Mouse (Mus musculus): ENCODE measurements around the gene Park7. TPM values are rescaled to one million over a fixed set of nuclear protein-coding genes. Genes with fewer than 3 reads are reported as not detected.

The Park7 gene
- polyA plus RNA-seq, 1 experiment: 312 TPM

DNA sequence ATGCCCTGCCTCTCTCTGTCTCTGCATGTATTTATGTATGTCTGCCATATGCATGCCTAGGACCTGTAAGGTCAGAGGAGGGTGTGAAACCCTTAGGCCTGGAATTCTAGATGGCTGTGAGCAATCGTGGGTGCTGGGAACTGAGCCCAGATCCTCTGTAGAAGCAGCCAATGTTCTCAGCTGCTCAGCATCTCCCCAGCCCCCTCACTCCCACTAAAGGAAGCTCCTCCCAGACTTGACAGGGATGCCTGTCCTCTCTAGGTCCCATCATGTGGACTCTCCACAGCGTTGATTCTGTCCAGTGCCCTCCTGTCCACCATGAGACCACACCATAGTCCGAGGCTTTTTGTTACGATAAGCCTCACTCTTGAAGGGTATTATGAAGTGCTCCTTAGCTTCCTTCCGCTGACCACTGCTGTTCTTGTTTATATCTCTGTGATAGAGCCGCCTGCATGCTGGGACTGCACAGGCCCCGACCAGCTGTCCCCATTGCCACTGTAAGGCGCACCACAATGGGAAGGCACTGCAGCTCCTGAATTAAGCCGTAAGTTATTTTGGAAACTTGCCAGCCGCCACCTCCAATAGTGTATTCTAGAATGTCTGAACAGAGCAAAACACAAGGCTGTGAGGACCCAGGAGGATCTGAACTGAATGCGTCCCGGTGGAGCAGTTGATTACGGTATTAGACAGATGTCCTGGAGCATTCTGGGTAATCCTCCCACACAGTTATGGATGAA, 42.3 kb upstream of the Park7 start:
- TF ChIP-seq MYOD1 (IDR thresholded peaks at IDR 0.05; ENCODE audit: control insufficient read depth in 1 of 3, insufficient read length in 2 of 3, low read depth in 2 of 3) (peak in 1 of 3 experiments; percentile 13), SRF (IDR thresholded peaks at IDR 0.05; ENCODE audit: control insufficient read depth, insufficient read length, low read depth) (no peak)
- Histone ChIP-seq H3K79me2 (ENCODE audit: control insufficient read depth, insufficient read depth) (no peaks in the 10 kb centered on the region), H3K27me3 (ENCODE audit: control insufficient read depth, insufficient read depth, insufficient read length) (peaks cover 11% of the 10 kb centered on the region), H3K4me3 (no peak overlapping the region), H3K4me2 (ENCODE audit: low read depth) (no peak overlapping the region), H3K36me3 (ENCODE audit: control insufficient read depth, insufficient read depth) (no peaks in the 10 kb centered on the region), H3ac (ENCODE audit: control insufficient read depth, insufficient read length) (no peak overlapping the region)

DNA sequence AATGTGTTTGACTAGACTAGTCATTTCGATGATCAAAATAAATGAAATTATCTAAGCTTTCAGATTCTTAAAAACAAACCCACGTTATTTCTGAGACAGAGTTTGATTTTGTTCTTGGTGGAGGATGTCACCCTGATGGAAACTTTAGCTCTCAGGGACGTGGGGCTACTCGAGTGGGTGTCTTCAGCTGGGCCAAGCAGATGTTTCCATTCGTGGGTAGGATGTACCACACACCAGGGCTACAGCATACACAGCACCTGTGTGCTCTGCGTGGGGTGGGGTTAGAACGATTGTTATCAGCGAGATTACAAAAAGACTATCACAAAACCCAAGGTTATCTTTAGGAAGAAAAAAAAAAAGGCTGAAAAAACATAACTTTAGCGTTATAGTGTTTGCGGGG, 36.7 kb upstream of the Park7 start:
- Histone ChIP-seq H3K27me3 (ENCODE audit: control insufficient read depth, insufficient read depth, insufficient read length) (peaks cover 39% of the 10 kb centered on the region), H3K4me3 (no peak overlapping the region), H3K79me2 (ENCODE audit: control insufficient read depth, insufficient read depth) (no peaks in the 10 kb centered on the region), H3ac (ENCODE audit: control insufficient read depth, insufficient read length) (no peak overlapping the region), H3K4me2 (ENCODE audit: low read depth) (no peak overlapping the region), H3K36me3 (ENCODE audit: control insufficient read depth, insufficient read depth) (no peaks in the 10 kb centered on the region)
- TF ChIP-seq CEBPB (IDR thresholded peaks at IDR 0.05; ENCODE audit: insufficient read depth, poor library complexity, severe bottlenecking) (no peak), REST (IDR thresholded peaks at IDR 0.05; ENCODE audit: insufficient read depth, insufficient read length) (no peak), MYOD1 (IDR thresholded peaks at IDR 0.05; ENCODE audit: control insufficient read depth in 1 of 3, insufficient read length in 2 of 3, low read depth in 2 of 3) (no peak), E2F4 (IDR thresholded peaks at IDR 0.05; ENCODE audit: insufficient read depth) (no peak), MYOG (IDR thresholded peaks at IDR 0.05; ENCODE audit: control insufficient read depth in 1 of 3, insufficient read depth in 1 of 3, insufficient read length in 2 of 3, low read depth in 2 of 3) (no peak), POLR2A (IDR thresholded peaks at IDR 0.05; ENCODE audit: insufficient read length, low read depth) (no peak), MAX (IDR thresholded peaks at IDR 0.05; ENCODE audit: low read depth) (no peak), USF1 (IDR thresholded peaks at IDR 0.05; ENCODE audit: low read depth) (no peak), TCF3 (IDR thresholded peaks at IDR 0.05; ENCODE audit: insufficient read length, low read depth) (no peak), SRF (IDR thresholded peaks at IDR 0.05; ENCODE audit: control insufficient read depth, insufficient read length, low read depth) (no peak), POLR2AphosphoS2 (IDR thresholded peaks at IDR 0.05; ENCODE audit: insufficient read length, low read depth) (no peak), TCF12 (IDR thresholded peaks at IDR 0.05; ENCODE audit: insufficient read depth, poor library complexity, severe bottlenecking) (no peak)

DNA sequence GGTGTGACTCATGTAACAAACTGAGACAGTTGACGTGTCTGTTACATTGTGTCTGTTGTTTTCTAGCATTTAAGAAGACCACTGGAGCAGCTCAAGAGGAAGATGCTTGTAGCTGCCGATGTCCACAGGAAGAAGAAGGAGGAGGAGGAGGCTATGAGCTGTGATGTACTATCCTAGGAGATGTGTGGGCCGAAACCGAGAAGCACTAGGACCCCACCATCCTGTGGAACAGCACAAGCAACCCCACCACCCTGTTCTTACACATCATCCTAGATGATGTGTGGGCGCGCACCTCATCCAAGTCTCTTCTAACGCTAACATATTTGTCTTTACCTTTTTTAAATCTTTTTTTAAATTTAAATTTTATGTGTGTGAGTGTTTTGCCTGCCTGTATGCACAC, 30.5 kb upstream of the Park7 start:
- Histone ChIP-seq H3K4me3 (no peak overlapping the region), H3K4me2 (ENCODE audit: low read depth) (no peak overlapping the region), H3K27me3 (ENCODE audit: control insufficient read depth, insufficient read depth, insufficient read length) (peaks cover 14% of the 10 kb centered on the region), H3K36me3 (ENCODE audit: control insufficient read depth, insufficient read depth) (no peaks in the 10 kb centered on the region), H3K79me2 (ENCODE audit: control insufficient read depth, insufficient read depth) (no peaks in the 10 kb centered on the region), H3ac (ENCODE audit: control insufficient read depth, insufficient read length) (no peak overlapping the region)
- TF ChIP-seq MYOG (IDR thresholded peaks at IDR 0.05; ENCODE audit: control insufficient read depth in 1 of 3, insufficient read depth in 1 of 3, insufficient read length in 2 of 3, low read depth in 2 of 3) (no peak), TCF12 (IDR thresholded peaks at IDR 0.05; ENCODE audit: insufficient read depth, poor library complexity, severe bottlenecking) (no peak), SRF (IDR thresholded peaks at IDR 0.05; ENCODE audit: control insufficient read depth, insufficient read length, low read depth) (no peak), CEBPB (IDR thresholded peaks at IDR 0.05; ENCODE audit: insufficient read depth, poor library complexity, severe bottlenecking) (no peak), REST (IDR thresholded peaks at IDR 0.05; ENCODE audit: insufficient read depth, insufficient read length) (no peak), POLR2AphosphoS2 (IDR thresholded peaks at IDR 0.05; ENCODE audit: insufficient read length, low read depth) (no peak)

DNA sequence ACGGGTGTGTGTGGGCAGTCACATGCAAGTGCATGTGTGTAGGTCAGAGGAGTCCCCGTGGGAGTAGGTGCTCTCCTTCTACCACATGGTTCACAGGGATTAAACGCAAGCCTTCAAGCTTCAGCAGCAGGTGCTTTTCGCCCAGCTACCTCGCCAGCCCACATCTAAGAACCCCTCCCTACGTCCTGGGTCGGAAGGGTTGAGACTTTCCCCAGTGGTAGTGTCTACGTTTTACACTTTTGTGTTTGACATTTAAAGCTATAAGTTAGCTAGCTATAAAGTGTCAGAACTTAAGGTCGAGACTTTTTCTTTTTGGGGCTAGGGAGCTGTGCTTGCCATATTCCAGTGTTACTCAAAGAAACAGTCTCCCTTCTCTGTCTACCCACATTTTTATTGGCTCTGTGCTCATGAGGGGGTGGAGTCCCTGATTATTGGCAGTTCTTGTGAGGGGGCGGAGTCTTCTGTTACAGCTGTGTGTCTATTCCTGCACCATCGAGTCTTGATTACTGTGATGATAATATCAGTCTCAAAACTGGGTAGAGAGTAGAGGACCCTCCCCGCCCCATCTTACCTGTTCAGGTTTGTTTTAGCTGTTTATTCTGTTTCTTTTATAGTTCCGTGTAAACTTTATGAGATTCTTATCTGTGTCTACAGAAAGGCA, 25.9 kb upstream of the Park7 start:
- H3K36me3 ChIP-seq (ENCODE audit: control insufficient read depth, insufficient read depth): no peaks in the 10 kb centered on the region
- no peaks in the 10 kb centered on the region for H3K27me3 ChIP-seq (ENCODE audit: control insufficient read depth, insufficient read depth, insufficient read length)
- H3K4me3 ChIP-seq: no peak overlapping the region
- TF ChIP-seq USF1 (IDR thresholded peaks at IDR 0.05; ENCODE audit: low read depth): no peak
- peak in 2 of 3 experiments; percentile 18 to 36 for TF ChIP-seq MYOD1 (IDR thresholded peaks at IDR 0.05; ENCODE audit: control insufficient read depth in 1 of 3, insufficient read length in 2 of 3, low read depth in 2 of 3)
- H3ac ChIP-seq (ENCODE audit: control insufficient read depth, insufficient read length): no peak overlapping the region
- H3K79me2 ChIP-seq (ENCODE audit: control insufficient read depth, insufficient read depth): no peaks in the 10 kb centered on the region
- H3K4me2 ChIP-seq (ENCODE audit: low read depth): no peak overlapping the region

DNA sequence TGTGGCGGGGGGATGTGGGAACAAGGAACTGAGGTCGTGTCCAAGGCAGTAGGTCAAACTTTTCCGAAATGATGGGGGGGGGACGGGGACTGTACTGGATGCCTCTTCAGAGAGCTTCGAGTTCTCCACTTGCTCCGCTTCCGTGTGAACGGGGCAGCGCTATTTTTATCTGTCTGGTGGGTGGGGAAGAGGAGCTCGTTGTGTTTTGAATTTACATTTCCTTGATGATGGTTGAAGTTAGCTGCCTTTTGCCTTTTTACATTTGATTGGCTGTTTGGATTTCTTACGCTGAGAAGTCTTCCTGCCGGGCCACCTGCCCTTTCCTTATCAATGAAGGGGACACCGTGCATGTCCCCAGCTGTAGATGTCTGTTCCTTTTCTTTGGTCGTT, 23.8 kb upstream of the Park7 start:
- no peak overlapping the region for H3K4me2 ChIP-seq (ENCODE audit: low read depth)
- no peak overlapping the region for H3K4me3 ChIP-seq
- H3K79me2 ChIP-seq (ENCODE audit: control insufficient read depth, insufficient read depth): no peaks in the 10 kb centered on the region
- no peaks in the 10 kb centered on the region for H3K27me3 ChIP-seq (ENCODE audit: control insufficient read depth, insufficient read depth, insufficient read length)
- TF ChIP-seq SRF (IDR thresholded peaks at IDR 0.05; ENCODE audit: control insufficient read depth, insufficient read length, low read depth) (no peak), CEBPB (IDR thresholded peaks at IDR 0.05; ENCODE audit: insufficient read depth, poor library complexity, severe bottlenecking) (no peak), MYOG (IDR thresholded peaks at IDR 0.05; ENCODE audit: control insufficient read depth in 1 of 3, insufficient read depth in 1 of 3, insufficient read length in 2 of 3, low read depth in 2 of 3) (no peak), POLR2AphosphoS2 (IDR thresholded peaks at IDR 0.05; ENCODE audit: insufficient read length, low read depth) (no peak), E2F4 (IDR thresholded peaks at IDR 0.05; ENCODE audit: insufficient read depth) (no peak), TCF3 (IDR thresholded peaks at IDR 0.05; ENCODE audit: insufficient read length, low read depth) (no peak), TCF12 (IDR thresholded peaks at IDR 0.05; ENCODE audit: insufficient read depth, poor library complexity, severe bottlenecking) (no peak), MYOD1 (IDR thresholded peaks at IDR 0.05; ENCODE audit: control insufficient read depth in 1 of 3, insufficient read length in 2 of 3, low read depth in 2 of 3) (no peak), MAX (IDR thresholded peaks at IDR 0.05; ENCODE audit: low read depth) (no peak), REST (IDR thresholded peaks at IDR 0.05; ENCODE audit: insufficient read depth, insufficient read length) (no peak), POLR2A (IDR thresholded peaks at IDR 0.05; ENCODE audit: insufficient read length, low read depth) (no peak)
- no peak overlapping the region for H3ac ChIP-seq (ENCODE audit: control insufficient read depth, insufficient read length)
- no peaks in the 10 kb centered on the region for H3K36me3 ChIP-seq (ENCODE audit: control insufficient read depth, insufficient read depth)
